Mouse (Mus musculus) limb, embryonic 11.5 days (tissue): ENCODE measurements around the gene Adamtsl1. TPM values are rescaled to one million over a fixed set of nuclear protein-coding genes. Genes with fewer than 3 reads are reported as not detected.

Experiments used
- ATAC-seq: fragments of 200-750 bp; cut with Nextera tagmentation; 2 replicates; pipeline ENCODE4 v1.8.0; 2017; ENCODE audit warnings: low read depth; ENCODE audit not compliant: insufficient number of reproducible peaks, low FRiP score, low TSS enrichment
- DNase-seq: peaks from one replicate; pipeline ENCODE4 v3.0.0-alpha.2; 2015; ENCODE audit warnings: low spot score
- H3K27ac ChIP-seq: fragments of 300-500 bp; sonication (generic); replicated peaks from 2 replicates; pipeline ENCODE4 v1.5.1; 2014; ENCODE audit warnings: low read depth, mild to moderate bottlenecking, low read length
- H3K27me3 ChIP-seq: fragments of 300-500 bp; sonication (generic); 2 replicates; pipeline ENCODE4 v1.6.1; 2014; ENCODE audit warnings: mild to moderate bottlenecking, low read length, mixed read lengths; ENCODE audit not compliant: control insufficient read depth, insufficient read depth
- H3K36me3 ChIP-seq: fragments of 300-500 bp; sonication (generic); 2 replicates; pipeline ENCODE4 v1.6.1; 2014; ENCODE audit warnings: mild to moderate bottlenecking, low read length, moderate library complexity, mixed read lengths; ENCODE audit not compliant: control insufficient read depth, insufficient read depth
- H3K4me1 ChIP-seq: fragments of 300-500 bp; sonication (generic); 2 replicates; pipeline ENCODE4 v1.6.1; 2014; ENCODE audit warnings: low read length, mixed read lengths; ENCODE audit not compliant: control insufficient read depth, insufficient read depth
- H3K4me2 ChIP-seq: fragments of 300-500 bp; sonication (generic); 2 replicates; pipeline ENCODE4 v1.6.1; 2014; ENCODE audit warnings: low read depth, mild to moderate bottlenecking, moderate library complexity; ENCODE audit not compliant: severe bottlenecking
- H3K4me3 ChIP-seq: fragments of 300-500 bp; sonication (generic); 2 replicates; pipeline ENCODE4 v1.5.1; 2014; ENCODE audit warnings: low read depth, low read length
- H3K9ac ChIP-seq: fragments of 300-500 bp; sonication (generic); 2 replicates; pipeline ENCODE4 v1.6.1; 2014; ENCODE audit warnings: mild to moderate bottlenecking, low read length
- H3K9me3 ChIP-seq: fragments of 300-500 bp; sonication (generic); 2 replicates; pipeline ENCODE4 v1.6.1; 2016; ENCODE audit warnings: low read length; ENCODE audit not compliant: control insufficient read depth
- WGBS: fragments of 180-500 bp; shearing (Covaris S2); extraction: QIAGEN DNeasy Blood & Tissue Kit; methylation state at CpG from one replicate; pipeline ENCODE4 v1.1.7; 2014; 5-methylcytosine and 5-hydroxymethylcytosine counted together
- polyA plus RNA-seq: library from polyadenylated mRNA; unstranded; fragments of >200 nt; fragmentation: Nextera tagmentation; extraction: Ambion mirVana; gene quantifications from 2 replicates; pipeline ENCODE4 v1.2.1, GENCODE M21; 2014

Adamtsl1 gene
- polyA plus RNA-seq, 1 experiment from 2014 or later = 5.8 TPM

DNA sequence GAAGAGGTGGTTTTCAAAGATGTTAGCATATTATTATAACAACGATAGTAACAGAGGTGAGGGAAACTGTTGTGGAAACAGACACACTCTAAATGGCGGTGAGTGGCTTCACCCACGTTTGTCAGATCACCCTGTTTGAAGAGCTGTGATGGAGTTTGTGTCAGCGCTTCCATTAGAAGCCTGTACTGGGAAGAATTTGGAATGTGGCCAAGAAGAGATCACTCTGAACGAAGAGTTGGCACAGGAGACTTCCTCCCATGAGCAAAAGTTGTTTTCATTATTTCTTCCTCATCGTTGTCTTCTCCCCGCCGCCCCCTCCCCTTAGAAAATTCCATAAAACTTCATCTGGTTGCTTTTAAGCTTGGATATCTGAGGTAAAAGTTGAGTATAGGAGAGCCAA lies 340.5 kb downstream of the Adamtsl1 start:
- Histone ChIP-seq H3K27ac (no peak overlapping the region), H3K9me3 (no peaks in the 10 kb centered on the region), H3K36me3 (no peaks in the 10 kb centered on the region), H3K27me3 (no peaks in the 10 kb centered on the region), H3K4me3 (no peak overlapping the region), H3K4me1 (0 out of 2 replicates have a peak, but pooled peaks cover 3% of the 10 kb centered on the region), H3K4me2 (no peak overlapping the region), H3K9ac (no peak overlapping the region)
- no peak for DNase-seq
- no peak for ATAC-seq
- whole genome bisulfite sequencing = 81% methylated on average over 8 of the region's 8 CpGs

DNA sequence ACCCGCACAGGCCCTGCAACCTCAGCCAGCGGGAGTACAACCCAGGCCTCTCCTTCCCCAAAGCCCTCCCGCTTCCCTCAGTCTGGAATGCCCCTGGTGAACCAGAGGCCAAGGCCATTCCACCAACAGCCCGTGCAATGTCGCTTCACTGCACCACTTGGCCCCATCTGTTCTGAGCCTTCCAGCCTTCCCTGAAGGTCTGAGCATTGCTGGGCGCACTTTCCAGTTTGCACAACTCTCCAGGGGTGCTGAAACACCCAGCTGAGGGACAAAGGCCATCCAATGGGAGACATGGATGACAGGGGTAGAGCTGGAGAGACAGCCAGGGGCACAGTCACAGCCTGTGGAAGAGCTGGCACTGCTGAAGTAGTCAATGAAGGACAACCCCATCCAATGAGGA lies 365.4 kb downstream of the Adamtsl1 start:
- WGBS = 61% methylated on average over 6 of the region's 6 CpGs
- DNase-seq (no peak), ATAC-seq (no peak)
- Histone ChIP-seq H3K9me3 (no peaks in the 10 kb centered on the region), H3K4me1 (no peaks in the 10 kb centered on the region; the same call in 1 of the 2 replicates), H3K36me3 (no peaks in the 10 kb centered on the region), H3K27ac (no peak overlapping the region), H3K9ac (no peak overlapping the region), H3K4me3 (no peak overlapping the region), H3K4me2 (no peak overlapping the region), H3K27me3 (no peaks in the 10 kb centered on the region)

DNA sequence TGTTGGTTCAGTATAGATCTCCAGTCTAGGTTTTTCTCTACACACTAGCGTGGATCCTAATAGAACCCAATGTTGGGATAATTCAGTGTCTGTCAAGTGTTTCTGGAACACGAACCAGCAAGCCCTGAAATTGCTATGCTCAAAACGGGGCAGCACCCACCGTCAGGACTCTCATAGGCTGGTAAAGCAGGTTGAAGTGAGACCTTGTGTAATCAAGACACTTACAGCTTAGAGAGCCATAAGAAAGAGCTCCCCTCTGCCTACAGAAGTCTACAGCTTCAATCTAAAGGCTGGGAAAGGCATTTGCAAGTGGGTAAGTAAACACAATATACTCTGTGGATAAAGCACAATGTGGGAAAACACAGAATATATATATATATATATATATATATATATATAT lies 367.3 kb downstream of the Adamtsl1 start:
- no peak for DNase-seq
- WGBS = 89% methylated on average over 4 of the region's 4 CpGs

GRCm38 (mm10) chr4:85884031-85884430 lies 370.1 kb downstream of the Adamtsl1 start:
- 87% methylated on average over 4 of the region's 4 CpGs for WGBS
- no peak overlapping the region for H3K4me2 ChIP-seq
- no peak overlapping the region for H3K27ac ChIP-seq
- H3K9me3 ChIP-seq = no peaks in the 10 kb centered on the region
- no peaks in the 10 kb centered on the region; the same call in 1 of the 2 replicates for H3K4me1 ChIP-seq
- H3K36me3 ChIP-seq = no peaks in the 10 kb centered on the region
- ATAC-seq (no peak), DNase-seq (no peak)
- no peak overlapping the region for H3K4me3 ChIP-seq
- no peaks in the 10 kb centered on the region for H3K27me3 ChIP-seq
- H3K9ac ChIP-seq = no peak overlapping the region

More for the DNA sequence above, 367.3 kb downstream of the Adamtsl1 start:
- H3K27me3 ChIP-seq = no peaks in the 10 kb centered on the region
- no peaks in the 10 kb centered on the region for H3K9me3 ChIP-seq
- no peak overlapping the region for H3K9ac ChIP-seq
- H3K36me3 ChIP-seq = no peaks in the 10 kb centered on the region
- no peak overlapping the region for H3K4me3 ChIP-seq
- H3K4me1 ChIP-seq = no peaks in the 10 kb centered on the region; the same call in 1 of the 2 replicates
- H3K4me2 ChIP-seq = no peak overlapping the region
- no peak for ATAC-seq
- no peak overlapping the region for H3K27ac ChIP-seq

GRCm38 (mm10) chr4:85889877-85890598 lies 376.1 kb downstream of the Adamtsl1 start:
- Histone ChIP-seq H3K27me3 (no peaks in the 10 kb centered on the region), H3K4me2 (no peak overlapping the region), H3K4me1 (no peaks in the 10 kb centered on the region), H3K27ac (no peak overlapping the region), H3K36me3 (no peaks in the 10 kb centered on the region), H3K9me3 (no peaks in the 10 kb centered on the region), H3K9ac (no peak overlapping the region), H3K4me3 (no peak overlapping the region)
- WGBS = 80% methylated on average over 2 of the region's 2 CpGs
- no peak for DNase-seq
- ATAC-seq = no peak

DNA sequence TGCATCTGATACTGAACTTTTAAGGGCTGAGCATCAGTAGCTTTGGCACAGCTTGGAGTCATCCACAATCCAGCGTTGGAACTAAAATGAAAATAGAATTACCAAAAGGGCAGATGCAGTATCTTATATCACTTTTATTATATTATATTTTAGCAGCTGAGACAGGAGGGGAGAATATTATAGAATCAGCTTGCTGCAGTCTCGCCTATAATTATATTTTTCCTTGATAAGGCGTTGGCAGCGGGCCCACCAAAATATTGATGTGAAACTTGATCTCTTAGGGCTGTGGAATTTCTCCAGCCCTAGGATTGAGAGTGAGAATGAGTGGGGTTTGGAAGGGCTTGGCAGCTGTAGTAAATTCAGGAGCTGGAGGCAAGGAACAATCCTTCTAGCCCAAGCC lies 387.3 kb downstream of the Adamtsl1 start:
- Histone ChIP-seq H3K4me1 (no peaks in the 10 kb centered on the region), H3K27me3 (no peaks in the 10 kb centered on the region), H3K4me2 (no peak overlapping the region), H3K27ac (no peak overlapping the region), H3K36me3 (no peaks in the 10 kb centered on the region), H3K9ac (no peak overlapping the region), H3K4me3 (no peak overlapping the region), H3K9me3 (no peaks in the 10 kb centered on the region)
- no peak for ATAC-seq
- no peak for DNase-seq
- WGBS = 79% methylated on average over 4 of the region's 4 CpGs

GRCm38 (mm10) chr4:85904217-85904616 lies 390.2 kb downstream of the Adamtsl1 start:
- H3K4me2 ChIP-seq = no peak overlapping the region
- H3K27ac ChIP-seq = no peak overlapping the region
- no peaks in the 10 kb centered on the region for H3K9me3 ChIP-seq
- ATAC-seq = no peak
- no peaks in the 10 kb centered on the region for H3K4me1 ChIP-seq
- no peak for DNase-seq
- H3K4me3 ChIP-seq = no peak overlapping the region
- H3K9ac ChIP-seq = no peak overlapping the region
- no peaks in the 10 kb centered on the region for H3K27me3 ChIP-seq
- H3K36me3 ChIP-seq = no peaks in the 10 kb centered on the region
- 88% methylated on average over 5 of the region's 5 CpGs for WGBS

- 77% methylated on average over 2 of the region's 2 CpGs for WGBS
- no peak for ATAC-seq
- Histone ChIP-seq H3K4me3 (no peak overlapping the region), H3K27ac (no peak overlapping the region), H3K4me2 (no peak overlapping the region), H3K9me3 (no peaks in the 10 kb centered on the region), H3K27me3 (no peaks in the 10 kb centered on the region), H3K36me3 (no peaks in the 10 kb centered on the region), H3K4me1 (no peaks in the 10 kb centered on the region), H3K9ac (no peak overlapping the region)
- DNase-seq = no peak
Measured at GRCm38 (mm10) chr4:85916034-85916433, 402.1 kb downstream of the Adamtsl1 start.

GRCm38 (mm10) chr4:85918366-85918765 lies 404.4 kb downstream of the Adamtsl1 start:
- Histone ChIP-seq H3K9ac (no peak overlapping the region), H3K4me1 (no peaks in the 10 kb centered on the region), H3K36me3 (no peaks in the 10 kb centered on the region), H3K4me3 (no peak overlapping the region), H3K9me3 (no peaks in the 10 kb centered on the region), H3K4me2 (no peak overlapping the region), H3K27me3 (no peaks in the 10 kb centered on the region), H3K27ac (no peak overlapping the region)
- ATAC-seq = no peak
- WGBS = 83% methylated on average over 4 of the region's 4 CpGs
- no peak for DNase-seq
